Mouse (Mus musculus) embryonic fibroblast, embryonic 13.5 days (primary cell): ENCODE measurements around the gene Prox1.

Experiments
- CTCF ChIP-seq: IDR thresholded peaks from 2 replicates; pipeline ENCODE4 v1.5.1; 2011; ENCODE audit warnings: mild to moderate bottlenecking, control low read depth, low read length, moderate library complexity, borderline replicate concordance; ENCODE audit not compliant: insufficient read depth
- POLR2A ChIP-seq: IDR thresholded peaks from 2 replicates; pipeline ENCODE4 v1.6.1; 2011; ENCODE audit warnings: low read depth, mild to moderate bottlenecking, control low read depth, low read length, moderate library complexity

DNA sequence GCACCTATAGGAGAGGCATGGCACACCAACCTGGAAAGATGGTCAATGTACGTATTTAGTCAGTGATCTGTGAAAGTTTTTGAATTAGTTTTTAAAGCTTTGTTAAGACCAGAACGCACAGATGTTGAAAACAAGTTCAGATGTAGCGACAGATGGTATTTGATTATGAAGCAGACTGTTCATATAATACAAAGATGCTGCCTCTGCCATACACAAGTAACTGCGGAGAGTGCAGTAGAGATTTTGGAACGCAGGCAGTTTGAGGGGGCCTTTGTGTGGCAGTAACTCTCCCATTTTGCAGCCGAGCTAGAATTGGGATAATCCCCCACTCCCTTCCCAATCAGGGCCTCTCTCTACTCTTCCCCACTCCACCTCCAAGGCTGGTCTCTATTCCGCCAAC, 78.4 kb downstream of the Prox1 start:
- no peak for TF ChIP-seq CTCF
- no peak for TF ChIP-seq POLR2A
